Comparison of ENCODE assay signal across 19 mouse cellular contexts in the genomic region with DNA sequence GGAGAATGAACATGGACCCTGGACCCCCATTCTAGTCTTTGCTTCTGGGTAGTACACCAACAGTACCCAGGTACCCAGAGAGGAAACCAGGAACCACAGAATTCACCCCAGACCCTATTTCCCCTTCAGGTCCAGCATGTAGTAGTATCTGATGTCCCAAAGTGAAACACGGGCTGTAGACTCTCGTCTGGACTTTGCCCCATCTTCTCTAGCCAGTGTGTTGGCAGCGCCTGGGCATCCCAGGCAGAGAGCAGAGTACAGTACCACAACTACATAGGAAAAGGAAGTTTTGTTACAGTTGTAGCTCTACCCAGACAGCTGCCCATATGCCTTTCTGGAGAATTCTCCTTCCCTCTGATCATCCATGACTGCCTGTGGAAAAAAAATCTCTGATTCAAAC. TPM values are rescaled to one million over a fixed set of nuclear protein-coding genes. Genes with fewer than 3 reads are reported as not detected.
"Had no signal": no experiment of that assay in that cellular context is flagged by ENCODE, and none has a peak within 500 bp of the region (broad histone marks: within the 10 kb centered on the region; RNA-seq: fewer than 3 reads in every experiment).

No protein-coding gene starts in this region.

- DNase-seq: left cerebral cortex, postnatal 4 days; lung, adult 2 months; lung, postnatal 14 days; midbrain, embryonic 14.5 days; right cerebral cortex, adult 18-20 months; right cerebral cortex, postnatal 14 days; right cerebral cortex, postnatal 4 days; thymus, adult 2 months; thymus, postnatal 14 days; thymus, postnatal 4 days had no signal

- ATAC-seq: liver, embryonic 12.5 days had no signal

- H3K27me3 ChIP-seq: limb, embryonic 12.5 days; limb, embryonic 15.5 days had no signal

- H3K4me3 ChIP-seq: limb, embryonic 12.5 days; limb, embryonic 15.5 days; liver, embryonic 12.5 days; liver, embryonic 15.5 days had no signal

- H3K4me1 ChIP-seq: limb, embryonic 12.5 days; limb, embryonic 15.5 days had no signal

- H3K9me3 ChIP-seq: limb, embryonic 12.5 days; limb, embryonic 15.5 days; liver, embryonic 12.5 days; liver, embryonic 15.5 days had no signal

- H3K9ac ChIP-seq: limb, embryonic 12.5 days; limb, embryonic 15.5 days; liver, embryonic 12.5 days; liver, embryonic 15.5 days had no signal

- H3K36me3 ChIP-seq: limb, embryonic 12.5 days; limb, embryonic 15.5 days; liver, embryonic 12.5 days; liver, embryonic 15.5 days had no signal

- H3K27ac ChIP-seq: kidney, postnatal 0 days; limb, embryonic 12.5 days; limb, embryonic 15.5 days; liver, embryonic 12.5 days; liver, embryonic 15.5 days; stomach, postnatal 0 days had no signal

- H3K4me2 ChIP-seq: limb, embryonic 12.5 days; limb, embryonic 15.5 days; liver, embryonic 15.5 days; midbrain, embryonic 11.5 days had no signal

RNA-seq across cellular contexts. Expression of a gene that starts 25.9 kb away (rescaled TPM):
- polyA plus RNA-seq: kidney, postnatal 0 days; limb, embryonic 12.5 days; liver, embryonic 12.5 days; lung, adult 2 months; lung, embryonic 16.5 days; midbrain, embryonic 14.5 days; stomach, embryonic 14.5 days; stomach, postnatal 0 days had no signal
